Mouse (Mus musculus) embryo, embryonic 11 days (tissue): Measurements from ENCODE around the gene Sfxn1.

Experiments used
- DNase-seq: peaks from one replicate; pipeline ENCODE4 v3.0.0-alpha.2; 2015

The Sfxn1 gene

DNA sequence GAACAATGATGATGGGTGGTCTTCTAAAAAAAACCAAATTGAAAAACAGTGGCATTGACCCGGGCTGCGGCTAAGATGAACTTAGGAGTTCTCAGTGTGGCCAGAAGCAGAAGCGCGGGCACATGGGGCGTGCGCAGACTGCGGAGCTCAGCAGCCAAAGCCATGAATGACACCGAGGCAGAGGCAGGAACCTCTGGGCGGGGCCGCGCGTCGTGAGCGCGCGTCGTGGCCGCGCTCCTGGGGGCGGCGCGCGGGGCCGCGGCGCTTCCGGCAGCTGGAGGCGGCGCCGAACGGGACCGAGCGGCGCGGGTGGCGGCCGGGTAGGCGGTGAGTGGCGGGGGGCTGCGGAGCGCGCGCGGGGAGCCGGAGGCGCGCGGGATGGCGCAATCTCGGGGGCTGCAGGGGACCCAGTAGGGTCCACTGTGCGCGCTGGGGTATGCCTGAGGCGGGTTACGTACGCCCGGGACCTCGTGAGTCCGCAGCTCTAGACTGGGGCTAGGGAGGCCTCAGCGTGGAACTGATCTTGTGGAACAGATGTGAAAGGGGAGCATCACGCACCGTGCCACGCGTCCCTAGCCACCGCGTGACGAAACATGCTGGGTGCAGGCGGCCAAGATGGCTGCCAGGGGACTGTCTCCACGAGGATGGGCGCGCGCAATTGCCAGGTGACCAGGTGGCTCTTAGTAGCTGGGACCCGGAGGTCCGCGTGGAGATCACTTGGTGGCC, at the start of gene Sfxn1:
Sfxn1 (plus strand) TSS at position 264 of the 726 bp plus-strand sequence.
- peak; percentile 85 for DNase-seq

GRCm38 (mm10) chr13:54023311-54023710, 48.4 kb upstream of the Sfxn1 start:
- DNase-seq: no peak

DNA sequence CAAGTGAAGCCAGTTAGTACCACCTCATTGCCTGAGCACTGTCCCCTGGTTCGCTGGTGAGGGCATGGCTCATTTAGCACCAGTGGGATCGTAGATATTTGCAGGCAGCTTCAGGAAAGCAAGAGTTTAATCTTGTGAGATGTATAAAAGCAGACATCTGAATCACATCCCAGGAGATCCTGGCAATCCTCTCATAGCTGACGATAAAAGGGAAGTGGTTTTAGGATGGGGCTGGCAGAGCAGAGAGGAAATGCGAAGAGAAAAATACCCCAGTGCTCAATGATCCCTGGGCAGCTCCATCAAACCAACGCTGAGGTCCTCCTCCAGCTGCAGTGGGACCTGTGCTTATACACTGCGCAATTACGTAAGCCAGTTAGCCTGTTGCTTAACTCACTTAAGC, 44.6 kb upstream of the Sfxn1 start:
- DNase-seq: no peak

- no peak for DNase-seq
Observed at GRCm38 (mm10) chr13:54033653-54034052, 38.0 kb upstream of the Sfxn1 start.

GRCm38 (mm10) chr13:54035541-54035940, 36.1 kb upstream of the Sfxn1 start:
- no peak for DNase-seq

DNA sequence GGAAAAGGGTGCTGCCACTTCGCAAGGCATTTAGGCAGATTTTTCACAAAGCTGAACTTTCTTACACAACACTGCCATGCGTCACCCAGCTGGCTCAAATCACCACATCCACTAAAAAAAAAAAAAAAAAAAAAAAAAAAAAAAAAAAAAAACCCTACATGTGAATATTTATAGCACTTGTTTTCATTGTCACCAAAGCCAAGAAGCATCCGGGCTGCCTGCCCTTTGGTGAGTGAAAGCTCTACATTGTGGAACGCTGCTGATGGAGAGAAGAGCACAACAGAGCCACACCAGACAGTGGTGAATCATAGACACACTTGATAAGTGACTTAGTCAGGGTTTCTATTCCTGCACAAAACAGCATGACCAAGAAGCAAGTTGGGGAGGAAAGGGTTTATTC, 33.7 kb upstream of the Sfxn1 start:
- no peak for DNase-seq

GRCm38 (mm10) chr13:54040256-54040655, 31.4 kb upstream of the Sfxn1 start:
- no peak for DNase-seq

DNA sequence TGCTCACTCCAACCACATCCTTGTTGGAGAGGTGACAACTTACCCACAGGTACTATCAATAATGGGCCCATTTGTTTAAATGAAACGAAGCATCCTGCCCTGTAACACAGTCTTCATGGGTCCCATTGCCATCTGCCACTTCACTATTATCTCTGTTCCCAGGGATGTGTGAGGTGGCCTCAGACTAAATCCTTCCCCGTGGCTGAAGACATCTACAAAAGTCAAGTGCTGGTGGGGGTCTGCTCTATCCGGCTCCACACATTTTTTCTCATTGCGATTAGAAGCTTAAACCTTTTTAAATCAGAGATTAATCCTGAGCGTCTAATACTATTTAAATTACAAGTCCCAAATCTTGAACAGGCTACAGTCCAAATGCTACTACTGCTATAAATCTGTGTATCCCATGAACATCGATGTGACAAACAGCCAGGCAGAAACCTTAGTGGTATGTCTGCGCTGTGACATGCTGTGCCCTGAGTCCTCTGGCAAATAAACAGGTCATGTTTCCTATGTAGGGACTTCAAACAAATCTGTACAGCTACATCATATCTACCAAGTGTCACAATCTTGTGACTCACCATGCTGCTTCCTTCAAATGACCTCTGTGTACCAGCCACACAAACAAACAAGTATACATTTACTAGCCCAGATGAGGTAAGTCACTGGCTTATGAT, 22.9 kb upstream of the Sfxn1 start:
- no peak for DNase-seq

DNA sequence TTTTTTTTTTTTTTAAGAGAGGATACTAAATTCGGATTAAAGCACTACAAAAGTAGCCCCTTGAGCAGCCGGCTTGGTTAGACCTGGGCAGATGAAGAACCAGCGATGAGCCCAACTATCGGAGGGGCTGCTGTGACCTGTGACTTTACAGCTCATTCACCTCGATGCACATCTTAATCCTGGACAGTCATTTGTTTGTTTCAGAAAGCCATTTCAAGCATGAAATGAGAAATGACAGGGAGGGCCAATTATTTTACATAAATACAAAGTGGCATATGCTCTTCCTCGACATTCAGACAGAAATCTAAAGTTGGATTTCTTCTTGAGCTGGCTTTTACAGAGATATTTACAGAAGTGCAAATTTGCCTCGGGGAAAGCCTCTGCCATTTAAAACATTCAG, 20.0 kb upstream of the Sfxn1 start:
- DNase-seq: no peak

GRCm38 (mm10) chr13:54054962-54055361, 16.7 kb upstream of the Sfxn1 start:
- peak; percentile 57 for DNase-seq

DNA sequence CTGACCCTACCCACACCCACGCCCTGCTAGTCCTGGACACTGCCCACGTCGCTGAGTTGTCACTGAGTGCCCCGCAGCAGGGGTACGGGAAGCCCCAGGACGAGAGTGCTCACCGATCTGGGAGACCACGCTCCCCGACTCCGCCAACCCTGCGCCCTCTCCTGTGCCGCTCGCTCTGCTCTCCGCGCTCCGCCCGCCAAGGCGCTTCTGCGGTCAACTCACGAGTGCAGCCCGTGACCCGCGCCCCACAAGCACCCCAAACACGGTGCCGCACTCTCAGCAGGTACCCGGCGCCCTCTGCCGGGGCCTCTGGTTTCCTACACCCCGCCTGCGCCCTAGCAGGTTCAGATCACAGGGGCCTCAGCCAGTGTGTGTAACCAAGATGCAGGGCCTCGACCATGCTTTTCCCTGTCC, 16.2 kb upstream of the Sfxn1 start, which contains the start of gene Drd1:
Drd1 (minus strand) TSS at position 258 of the 414 bp plus-strand sequence.
- DNase-seq: peak; percentile 84

GRCm38 (mm10) chr13:54062068-54062467, 9.6 kb upstream of the Sfxn1 start:
- no peak for DNase-seq

DNA sequence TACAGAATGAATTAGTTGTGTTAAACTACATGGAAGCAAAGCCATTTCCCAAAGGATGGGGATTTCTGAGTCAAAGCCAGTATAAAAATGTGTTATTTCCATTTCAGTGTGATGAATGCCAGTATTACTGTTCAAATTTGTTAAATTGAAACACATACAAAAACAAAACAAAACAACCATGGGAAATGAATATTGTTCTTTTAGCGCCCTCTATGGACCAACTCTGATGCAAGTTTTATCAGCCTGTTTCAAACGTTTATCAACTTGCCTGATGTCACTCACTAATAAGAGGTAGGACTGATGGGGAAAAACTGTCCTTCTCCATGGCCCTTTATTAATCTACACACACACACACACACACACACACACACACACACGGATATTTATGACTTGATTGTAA, 8.4 kb upstream of the Sfxn1 start:
- peak; percentile 66 for DNase-seq

- no peak for DNase-seq
Observed at GRCm38 (mm10) chr13:54066081-54066746, 5.5 kb upstream of the Sfxn1 start.

- peak; percentile 23 for DNase-seq
Observed at GRCm38 (mm10) chr13:54067617-54068166, 4.0 kb upstream of the Sfxn1 start.

DNA sequence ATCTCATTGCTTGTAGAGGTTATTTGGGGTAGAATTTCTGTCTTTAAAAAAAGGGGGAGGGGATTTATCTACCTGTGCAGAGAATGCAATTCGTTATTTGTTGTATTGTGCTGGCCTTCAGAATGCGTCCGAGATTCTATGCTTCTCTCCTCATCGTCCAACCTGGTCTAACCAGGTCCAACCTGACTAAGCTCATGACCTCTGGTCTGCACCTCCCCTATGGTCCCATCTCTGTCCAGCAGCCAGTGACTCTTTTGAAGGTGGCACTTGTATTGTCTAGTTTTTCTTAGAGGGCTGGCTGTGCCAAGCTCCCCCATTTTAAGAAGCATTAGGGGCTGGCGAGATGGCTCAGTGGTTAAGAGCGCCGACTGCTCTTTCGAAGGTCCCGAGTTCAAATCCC, 658 bp upstream of the Sfxn1 start:
- DNase-seq: no peak

DNA sequence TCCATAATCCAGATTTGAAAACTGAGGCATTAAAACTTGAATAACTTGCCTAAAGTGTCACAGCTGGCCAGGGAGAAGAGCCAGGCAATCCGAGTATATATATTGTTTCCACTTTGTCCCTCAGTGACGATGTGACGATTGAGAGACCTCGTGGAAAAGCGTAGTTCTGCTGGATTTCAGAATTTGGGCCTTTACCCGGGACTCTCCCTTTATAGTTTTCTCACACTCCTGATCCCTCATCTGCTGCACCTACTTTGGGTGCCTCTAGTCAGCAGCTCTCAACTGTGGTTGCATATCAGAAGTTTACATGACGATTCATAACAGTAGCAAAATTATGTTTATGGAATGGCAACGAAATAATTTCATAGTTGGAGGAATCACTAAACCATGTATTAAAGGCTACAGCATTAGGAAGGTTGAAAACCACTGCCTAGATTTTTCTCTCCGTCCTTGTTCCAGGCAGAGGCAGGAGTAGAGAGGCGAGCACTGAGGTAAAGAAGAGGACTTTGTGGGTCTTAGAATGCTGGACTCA, 923 bp downstream of the Sfxn1 start:
- no peak for DNase-seq

DNA sequence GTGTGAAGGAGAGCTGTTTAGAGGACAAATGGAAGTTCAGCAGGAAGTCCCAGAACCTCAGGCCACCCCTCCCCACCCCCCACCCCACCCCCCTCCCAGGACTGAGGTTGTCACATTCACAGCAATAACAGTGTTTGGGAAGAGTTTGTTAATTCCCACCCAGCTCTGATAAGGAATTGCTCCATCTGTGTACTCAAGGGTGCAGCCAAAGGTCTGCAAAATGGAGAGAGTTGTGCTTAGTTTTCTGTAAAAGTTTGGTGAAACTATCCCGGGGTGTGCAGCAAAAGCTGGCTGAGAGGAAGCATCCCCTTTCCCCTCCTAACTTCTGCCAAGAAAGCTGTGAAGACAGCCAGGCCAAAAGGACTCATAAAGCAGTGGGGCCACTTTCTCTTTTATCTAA, 1.4 kb downstream of the Sfxn1 start:
- DNase-seq: no peak

- no peak for DNase-seq
Observed at GRCm38 (mm10) chr13:54073491-54073890, 1.8 kb downstream of the Sfxn1 start.

DNA sequence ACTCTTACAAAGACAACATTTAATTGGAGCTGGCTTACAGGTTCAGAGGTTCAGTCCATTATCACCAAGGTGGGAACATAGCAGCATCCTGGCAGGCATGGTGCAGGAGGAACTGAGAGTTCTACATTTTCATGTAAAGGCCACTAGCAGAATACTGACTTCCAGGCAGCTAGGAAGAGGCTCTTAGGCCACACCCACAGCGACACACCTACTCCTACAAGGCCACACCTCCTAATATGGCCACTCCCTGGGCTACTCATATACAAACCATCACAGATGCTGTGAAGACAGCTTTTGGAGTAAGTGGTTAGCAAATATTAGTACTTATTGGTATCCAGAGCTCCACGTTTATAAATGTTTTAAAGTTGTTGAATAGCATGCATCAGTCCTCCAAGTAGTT, 3.7 kb downstream of the Sfxn1 start:
- no peak for DNase-seq

- no peak for DNase-seq
Observed at GRCm38 (mm10) chr13:54076051-54076450, 4.4 kb downstream of the Sfxn1 start.

GRCm38 (mm10) chr13:54076762-54077460, 5.2 kb downstream of the Sfxn1 start:
- DNase-seq: no peak
